Mouse (Mus musculus): Measurements from ENCODE around the gene 2810408A11Rik. TPM values are rescaled to one million over a fixed set of nuclear protein-coding genes. Genes with fewer than 3 reads are reported as not detected.

2810408A11Rik gene
- polyA plus RNA-seq (2014; fragmentation: Illumina TruSeq; extraction: RNeasy Lipid Tissue Mini Kit (QIAGEN cat#74804); ENCODE audit: low read depth, low replicate concordance): 291 TPM

DNA sequence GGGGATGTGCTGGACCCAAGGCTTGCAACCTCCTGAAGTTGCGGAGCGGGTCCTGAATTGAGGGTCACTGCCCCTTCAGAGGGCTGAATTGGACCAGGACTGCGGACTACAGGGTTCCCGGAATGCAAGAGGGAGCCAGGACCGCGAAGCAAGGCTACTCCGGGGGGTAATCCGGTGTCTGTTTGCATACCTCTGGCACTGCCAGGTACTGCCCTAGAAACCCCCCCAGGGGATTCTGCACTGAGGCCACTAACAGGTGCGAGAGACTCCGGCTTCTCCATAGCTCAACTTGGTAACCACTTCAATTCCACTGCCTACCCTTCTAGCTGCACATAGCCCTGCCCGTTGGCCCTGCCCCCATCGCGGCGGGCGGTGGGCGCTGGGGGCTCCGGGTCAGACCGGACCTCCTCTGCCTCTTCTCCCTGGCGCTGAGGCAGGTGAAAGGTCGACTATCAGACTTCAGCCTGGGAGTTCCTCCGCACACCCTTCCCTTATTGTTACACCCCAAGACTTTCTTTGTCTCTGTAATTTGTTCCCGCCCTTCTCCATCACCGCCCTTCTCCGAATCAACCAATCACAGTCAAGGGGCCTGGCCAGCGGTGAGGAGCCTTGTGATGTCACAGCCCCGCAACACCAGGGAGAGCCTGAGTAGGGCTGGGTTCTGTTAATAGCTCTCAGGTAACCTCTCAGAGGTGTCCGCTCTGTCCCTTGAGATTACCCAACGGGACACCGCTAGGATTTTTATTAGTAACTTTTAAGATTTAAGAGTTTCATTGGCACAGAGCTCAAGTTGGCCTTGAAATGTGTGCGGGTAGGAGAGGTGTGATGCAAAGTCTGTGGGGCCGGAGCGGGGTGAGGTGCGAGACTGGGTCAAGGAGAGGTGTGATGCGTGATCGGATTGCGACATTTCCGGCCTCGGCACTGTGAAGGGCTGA, at the start of gene 2810408A11Rik, which contains the start of gene Neurl4:
TSS of gene 2810408A11Rik (minus strand) at position 517 of the 935 bp plus-strand sequence.
TSS of gene Neurl4 (plus strand) at position 602 of the 935 bp plus-strand sequence.

DNA sequence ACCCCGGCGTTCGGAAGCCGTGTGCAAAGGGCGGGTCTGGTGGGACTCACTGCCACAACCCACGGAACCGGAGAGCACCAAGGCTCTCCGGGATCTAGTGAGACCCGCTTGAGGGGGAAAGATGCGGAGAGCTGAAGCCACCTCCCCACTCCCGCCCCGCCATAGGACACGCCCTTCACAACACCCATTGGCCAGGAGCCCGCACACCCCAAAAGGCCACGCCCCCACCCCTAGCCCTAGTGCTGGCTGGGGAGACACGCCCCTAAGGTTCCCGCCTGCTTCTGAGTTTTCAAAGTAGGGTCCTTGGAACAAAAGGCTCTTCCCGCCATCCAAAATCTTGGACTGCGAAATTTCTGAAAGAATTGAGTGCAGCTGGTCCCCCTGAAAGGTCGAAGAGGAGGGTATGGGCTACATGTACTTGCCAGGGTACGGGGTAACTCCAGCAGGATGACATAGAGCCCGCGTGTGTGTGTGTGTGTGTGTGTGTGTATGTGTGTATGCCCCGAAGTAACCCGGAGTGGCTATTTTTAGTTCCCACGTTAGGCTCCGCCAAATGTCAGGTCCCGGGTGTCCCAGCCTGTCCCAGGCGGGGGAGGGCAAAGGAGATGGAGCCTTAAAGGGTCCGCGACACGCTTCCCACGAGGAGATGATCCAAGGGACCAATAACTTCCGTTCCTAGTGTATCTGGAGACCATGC, 47.4 kb upstream of the 2810408A11Rik start, which contains the start of gene Slc2a4:
TSS of gene Slc2a4 (minus strand) at position 123 of the 697 bp plus-strand sequence.

DNA sequence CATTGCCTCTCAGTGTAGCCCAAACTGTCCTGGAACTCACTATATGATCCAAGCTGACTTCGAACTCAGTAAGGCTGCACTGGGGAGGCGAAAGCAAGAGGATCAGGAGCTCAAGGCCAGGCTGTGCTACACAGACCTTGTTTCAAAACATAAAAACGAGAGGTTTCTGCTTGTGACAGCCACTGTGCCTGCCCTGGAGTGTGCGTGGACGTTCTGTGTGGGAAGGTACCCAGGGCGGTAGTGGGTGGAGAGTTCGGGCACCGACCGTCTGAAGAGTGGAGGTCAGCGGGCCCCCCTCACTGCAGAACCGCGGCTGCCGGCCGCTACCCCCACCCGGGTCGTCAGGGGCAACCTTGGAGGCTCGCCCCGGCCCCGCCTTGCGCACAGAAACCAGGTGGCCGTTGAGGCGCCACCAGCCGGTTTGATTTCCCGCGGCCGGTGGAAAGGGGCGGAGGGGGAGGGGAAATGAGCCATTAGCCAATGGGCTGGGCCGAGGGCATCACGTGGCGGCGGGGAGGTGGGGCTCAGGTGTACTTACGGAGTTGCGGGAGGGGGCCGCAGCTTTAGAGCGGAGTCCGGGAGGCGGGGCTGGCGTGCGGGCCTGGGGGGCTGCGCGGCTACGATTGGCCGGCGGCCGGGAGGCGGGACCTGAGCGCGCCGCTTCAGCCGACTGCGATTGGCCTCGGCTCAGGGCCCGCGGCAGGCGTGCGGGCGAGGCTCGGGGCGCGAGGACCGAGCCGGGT, 34.5 kb upstream of the 2810408A11Rik start, which contains the start of gene Ybx2:
TSS of gene Ybx2 (plus strand) at position 660 of the 743 bp plus-strand sequence.

DNA sequence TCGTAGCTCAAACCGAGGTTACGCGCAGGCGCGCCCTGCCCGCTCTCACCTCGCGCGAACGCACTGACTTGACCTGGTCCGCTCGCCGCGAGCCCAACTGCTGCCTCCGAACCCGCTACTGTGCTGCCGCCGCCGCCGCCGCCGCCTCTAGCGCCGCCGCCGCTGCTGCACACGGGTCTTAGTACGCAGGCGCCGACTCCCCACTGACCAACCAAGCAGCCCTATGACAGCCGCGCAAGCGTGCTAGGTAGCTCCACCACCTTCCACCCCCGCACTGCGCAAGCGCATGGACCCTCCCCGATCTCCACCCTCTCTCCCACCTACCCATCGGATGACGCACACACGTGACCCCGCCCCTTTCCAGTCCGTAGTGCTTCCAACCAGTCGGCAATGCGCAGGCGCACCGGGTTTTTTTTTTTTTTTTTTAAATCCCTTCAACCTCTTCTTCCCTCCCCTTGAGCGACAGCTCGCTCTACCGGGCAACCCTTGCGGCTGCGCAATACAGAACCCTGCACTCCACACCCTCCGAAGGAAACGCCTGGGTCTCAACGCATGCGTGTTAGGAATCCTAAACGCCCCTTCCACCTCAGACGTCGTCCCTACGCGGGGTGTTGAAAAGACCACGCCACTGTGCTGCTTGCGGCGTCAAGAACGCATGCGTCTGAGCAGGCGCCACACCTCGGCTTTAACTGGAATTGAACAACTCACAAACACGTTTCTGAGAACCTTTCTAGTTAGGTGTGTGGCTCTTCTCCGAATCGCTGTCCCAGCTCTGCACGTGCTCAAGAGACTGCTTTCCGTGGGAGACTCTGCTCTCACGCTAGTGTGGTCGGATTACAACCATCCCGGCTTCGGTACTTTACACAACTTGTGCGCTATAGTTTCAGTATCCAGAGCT, 20.6 kb upstream of the 2810408A11Rik start, which contains the start of gene Eif5a:
TSS of gene Eif5a (minus strand) at position 845 of the 898 bp plus-strand sequence.

DNA sequence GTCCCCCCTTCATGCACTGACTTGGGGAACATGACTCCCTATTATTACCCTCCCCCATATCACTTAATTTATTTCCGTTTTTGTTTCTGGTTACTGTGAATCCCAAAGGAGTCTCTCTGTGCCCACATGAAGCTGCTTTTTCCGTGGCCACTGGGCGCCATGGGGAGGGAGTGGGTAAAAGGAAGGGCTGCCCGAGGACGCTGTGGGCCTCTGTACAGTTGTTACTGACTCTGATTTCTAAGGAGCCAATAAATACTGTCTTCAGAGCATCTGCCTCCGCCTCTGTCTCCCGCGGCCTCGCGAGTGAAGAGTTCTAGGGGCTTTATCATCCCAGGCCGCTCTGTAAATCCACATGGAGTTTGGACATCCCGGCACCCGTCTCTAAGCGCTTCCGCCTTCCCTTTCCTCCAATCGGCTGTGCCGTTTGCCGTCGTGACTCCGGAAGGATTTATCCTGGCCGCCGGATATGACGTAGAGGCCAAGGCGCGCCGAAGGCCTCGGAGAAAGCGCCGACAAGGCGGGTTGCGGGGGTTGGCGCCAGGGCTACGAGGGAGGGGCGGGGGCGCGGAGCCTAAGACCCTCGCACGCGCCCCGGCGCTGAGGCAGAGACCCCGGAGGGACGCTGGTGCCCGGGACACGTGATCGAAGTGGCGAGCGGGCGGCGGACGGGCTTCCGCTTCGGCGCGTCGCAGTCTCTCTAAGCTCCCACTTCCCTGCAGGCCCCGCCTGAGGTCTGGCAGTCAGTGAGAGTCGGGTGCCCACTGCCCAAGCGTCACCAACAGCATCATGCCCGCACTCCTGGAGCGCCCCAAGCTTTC, 13.0 kb upstream of the 2810408A11Rik start, which contains the start of gene Gps2:
TSS of gene Gps2 (plus strand) at position 335 of the 818 bp plus-strand sequence.

DNA sequence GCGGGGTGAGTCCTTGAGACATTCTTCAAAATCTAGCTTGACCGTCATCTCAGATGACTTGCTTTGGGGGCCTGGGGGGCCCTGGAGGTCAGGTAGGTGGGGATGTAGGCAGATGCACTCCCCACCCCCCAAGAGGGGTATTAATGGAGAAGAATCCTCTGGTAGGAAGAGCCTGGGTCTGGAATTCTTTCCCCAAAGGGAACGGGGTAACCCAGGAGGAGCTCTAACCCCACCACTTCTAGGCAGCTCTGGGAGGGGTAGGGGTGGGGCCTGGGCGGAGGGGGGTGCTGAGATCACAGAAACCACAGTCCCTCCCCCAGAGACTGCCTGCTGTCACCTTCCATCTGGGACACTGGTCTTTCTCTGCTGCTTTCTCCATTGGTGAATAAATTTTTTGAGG, 5.5 kb downstream of the 2810408A11Rik start, which contains the start of gene Acap1:
TSS of gene Acap1 (minus strand) at position 249 of the 400 bp plus-strand sequence.

DNA sequence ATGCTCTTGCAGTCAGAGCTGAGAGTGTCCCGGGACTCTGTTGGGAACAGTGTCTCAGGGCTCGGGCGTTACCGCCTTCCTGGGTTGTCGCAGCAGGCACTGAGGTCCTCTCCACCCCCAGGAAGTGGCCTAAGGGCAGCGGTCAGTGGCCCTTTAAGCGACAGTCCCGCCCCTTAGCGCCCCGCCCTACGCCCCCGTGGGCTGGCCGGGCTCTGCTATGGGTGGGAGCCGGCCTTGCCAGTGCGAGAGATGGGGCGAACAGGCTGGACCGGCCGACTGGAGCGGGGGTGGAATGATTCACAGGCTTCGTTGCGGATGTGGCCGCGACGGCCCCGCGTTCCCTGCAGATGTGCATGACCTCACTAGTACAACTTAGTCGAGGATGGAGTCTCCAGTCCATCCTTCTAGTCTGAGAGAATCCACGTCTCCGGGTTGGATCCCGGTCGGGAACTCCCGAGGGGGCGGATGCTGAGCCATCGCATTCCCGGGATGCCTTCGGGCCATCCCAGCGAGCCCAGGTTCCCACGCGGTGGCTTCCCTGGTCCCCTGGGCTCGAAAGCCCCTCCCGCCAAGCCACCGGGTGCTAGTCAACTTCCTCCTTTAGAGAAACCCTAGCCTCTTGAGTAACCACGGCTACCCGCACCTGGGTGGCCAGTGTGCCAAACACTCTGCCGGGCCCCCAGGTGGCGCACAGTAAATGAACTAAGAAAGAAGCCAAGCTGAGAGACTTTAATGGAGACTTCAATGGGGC, 19.8 kb downstream of the 2810408A11Rik start, which contains the start of gene Kctd11:
TSS of gene Kctd11 (minus strand) at position 554 of the 751 bp plus-strand sequence.

DNA sequence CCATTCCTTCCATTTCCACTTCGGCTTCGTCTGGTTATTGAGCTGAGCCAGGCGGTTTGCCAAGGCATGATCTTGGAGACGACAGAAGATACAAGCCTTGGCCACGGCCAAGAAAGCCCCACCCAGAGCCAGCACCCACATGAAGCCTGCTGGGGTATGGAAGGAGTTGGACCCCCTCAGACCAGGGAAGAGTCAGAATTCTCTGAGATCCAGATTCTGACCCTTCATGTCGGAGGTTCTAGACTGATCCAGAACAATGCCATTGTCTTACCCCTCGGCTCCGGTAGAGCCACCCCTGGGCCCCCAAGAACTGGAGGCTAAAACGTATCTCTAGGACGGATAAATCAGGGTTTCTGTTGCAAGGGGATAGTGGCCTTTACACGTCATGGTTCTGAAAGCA, 22.9 kb downstream of the 2810408A11Rik start, which contains the start of gene Tmem95:
TSS of gene Tmem95 (minus strand) at position 141 of the 400 bp plus-strand sequence.

DNA sequence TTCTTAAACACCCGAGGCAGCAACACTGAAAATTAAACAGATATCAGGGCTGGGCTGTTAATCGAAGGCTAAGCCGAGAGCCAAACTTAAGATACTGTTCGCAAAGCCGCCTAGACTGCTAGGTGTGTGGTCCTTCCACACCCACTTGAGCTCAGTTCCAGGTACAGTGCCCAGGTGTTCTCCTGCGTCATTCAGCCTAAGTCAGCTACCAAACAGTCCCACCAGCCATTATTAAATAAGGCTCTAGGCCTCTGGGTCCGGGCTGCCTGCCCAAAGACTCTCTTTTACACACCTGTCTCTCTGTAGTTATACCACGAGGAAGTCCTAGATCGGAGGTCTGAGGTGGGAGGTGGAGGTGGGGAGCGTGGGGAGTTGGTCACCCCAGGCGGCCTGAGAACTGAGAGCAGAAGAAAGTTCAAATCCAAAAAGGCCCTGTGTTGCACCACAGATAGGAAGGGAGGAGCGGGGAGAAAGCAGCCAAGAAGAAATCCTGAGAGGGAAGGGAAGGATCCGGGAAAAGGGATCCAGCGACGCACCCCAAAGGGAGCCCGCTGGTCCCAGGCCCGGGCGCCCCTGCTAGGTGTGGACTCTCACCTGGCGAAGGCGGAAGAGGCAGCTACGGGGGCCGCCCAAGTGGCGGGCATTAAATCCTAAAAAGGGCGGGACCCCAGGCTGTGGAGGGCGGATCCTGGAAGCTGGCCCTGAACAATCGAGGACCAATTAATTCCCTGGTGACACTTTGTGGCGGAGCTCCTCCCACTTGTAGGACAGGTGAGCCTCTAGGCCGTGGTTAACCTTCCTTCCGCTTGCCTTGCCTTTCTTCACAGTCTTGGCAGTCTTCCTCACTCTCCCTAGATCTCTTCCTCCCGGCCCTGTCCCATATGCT, 42.4 kb downstream of the 2810408A11Rik start, which contains the start of gene Tnk1:
TSS of gene Tnk1 (minus strand) at position 618 of the 886 bp plus-strand sequence.

Other genes starting within 250 kb of the 2810408A11Rik start
- not detected for gene Sox15, start 245.7 kb downstream of the 2810408A11Rik start, polyA plus RNA-seq (2014; fragmentation: Illumina TruSeq; extraction: RNeasy Lipid Tissue Mini Kit (QIAGEN cat#74804); ENCODE audit: low read depth, low replicate concordance)
- gene Mpdu1, start 238.3 kb downstream of the 2810408A11Rik start, polyA plus RNA-seq (2014; fragmentation: Illumina TruSeq; extraction: RNeasy Lipid Tissue Mini Kit (QIAGEN cat#74804); ENCODE audit: low read depth, low replicate concordance): 8.7 TPM
- 0.91 TPM for gene Cd68, start 234.8 kb downstream of the 2810408A11Rik start, polyA plus RNA-seq (2014; fragmentation: Illumina TruSeq; extraction: RNeasy Lipid Tissue Mini Kit (QIAGEN cat#74804); ENCODE audit: low read depth, low replicate concordance)
- gene Eif4a1, start 228.6 kb downstream of the 2810408A11Rik start, polyA plus RNA-seq (2014; fragmentation: Illumina TruSeq; extraction: RNeasy Lipid Tissue Mini Kit (QIAGEN cat#74804); ENCODE audit: low read depth, low replicate concordance): 265 TPM
- 94.6 TPM for gene Senp3, start 218.9 kb downstream of the 2810408A11Rik start, polyA plus RNA-seq (2014; fragmentation: Illumina TruSeq; extraction: RNeasy Lipid Tissue Mini Kit (QIAGEN cat#74804); ENCODE audit: low read depth, low replicate concordance)
- 3.8 TPM for gene Tnfsf13, start 215.2 kb downstream of the 2810408A11Rik start, polyA plus RNA-seq (2014; fragmentation: Illumina TruSeq; extraction: RNeasy Lipid Tissue Mini Kit (QIAGEN cat#74804); ENCODE audit: low read depth, low replicate concordance)
- 0.20 TPM for gene Tnfsf12, start 205.1 kb downstream of the 2810408A11Rik start, polyA plus RNA-seq (2014; fragmentation: Illumina TruSeq; extraction: RNeasy Lipid Tissue Mini Kit (QIAGEN cat#74804); ENCODE audit: low read depth, low replicate concordance)
- gene Tnfsfm13, start 204.9 kb downstream of the 2810408A11Rik start, polyA plus RNA-seq (2014; fragmentation: Illumina TruSeq; extraction: RNeasy Lipid Tissue Mini Kit (QIAGEN cat#74804); ENCODE audit: low read depth, low replicate concordance): 1.7 TPM
- gene Polr2a, start 142.3 kb downstream of the 2810408A11Rik start, polyA plus RNA-seq (2014; fragmentation: Illumina TruSeq; extraction: RNeasy Lipid Tissue Mini Kit (QIAGEN cat#74804); ENCODE audit: low read depth, low replicate concordance): 43.5 TPM
- 33.7 TPM for gene Slc35g3, start 139.0 kb downstream of the 2810408A11Rik start, polyA plus RNA-seq (2014; fragmentation: Illumina TruSeq; extraction: RNeasy Lipid Tissue Mini Kit (QIAGEN cat#74804); ENCODE audit: low read depth, low replicate concordance)
- 3.6 TPM for gene Zbtb4, start 135.1 kb downstream of the 2810408A11Rik start, polyA plus RNA-seq (2014; fragmentation: Illumina TruSeq; extraction: RNeasy Lipid Tissue Mini Kit (QIAGEN cat#74804); ENCODE audit: low read depth, low replicate concordance)
- gene Chrnb1, start 105.0 kb downstream of the 2810408A11Rik start, polyA plus RNA-seq (2014; fragmentation: Illumina TruSeq; extraction: RNeasy Lipid Tissue Mini Kit (QIAGEN cat#74804); ENCODE audit: low read depth, low replicate concordance): 0.24 TPM
- 3.7 TPM for gene Fgf11, start 99.1 kb downstream of the 2810408A11Rik start, polyA plus RNA-seq (2014; fragmentation: Illumina TruSeq; extraction: RNeasy Lipid Tissue Mini Kit (QIAGEN cat#74804); ENCODE audit: low read depth, low replicate concordance)
- gene Tmem102, start 95.4 kb downstream of the 2810408A11Rik start, polyA plus RNA-seq (2014; fragmentation: Illumina TruSeq; extraction: RNeasy Lipid Tissue Mini Kit (QIAGEN cat#74804); ENCODE audit: low read depth, low replicate concordance): not detected
- 131 TPM for gene Gm39566, start 85.7 kb downstream of the 2810408A11Rik start, polyA plus RNA-seq (2014; fragmentation: Illumina TruSeq; extraction: RNeasy Lipid Tissue Mini Kit (QIAGEN cat#74804); ENCODE audit: low read depth, low replicate concordance)
- 15.9 TPM for gene Spem2, start 82.5 kb downstream of the 2810408A11Rik start, polyA plus RNA-seq (2014; fragmentation: Illumina TruSeq; extraction: RNeasy Lipid Tissue Mini Kit (QIAGEN cat#74804); ENCODE audit: low read depth, low replicate concordance)
- 145 TPM for gene Spem1, start 78.8 kb downstream of the 2810408A11Rik start, polyA plus RNA-seq (2014; fragmentation: Illumina TruSeq; extraction: RNeasy Lipid Tissue Mini Kit (QIAGEN cat#74804); ENCODE audit: low read depth, low replicate concordance)
- gene Nlgn2, start 63.2 kb downstream of the 2810408A11Rik start, polyA plus RNA-seq (2014; fragmentation: Illumina TruSeq; extraction: RNeasy Lipid Tissue Mini Kit (QIAGEN cat#74804); ENCODE audit: low read depth, low replicate concordance): 0.17 TPM
- gene Tmem256, start 62.5 kb downstream of the 2810408A11Rik start, polyA plus RNA-seq (2014; fragmentation: Illumina TruSeq; extraction: RNeasy Lipid Tissue Mini Kit (QIAGEN cat#74804); ENCODE audit: low read depth, low replicate concordance): 4.6 TPM
- 0.28 TPM for gene Plscr3, start 54.6 kb downstream of the 2810408A11Rik start, polyA plus RNA-seq (2014; fragmentation: Illumina TruSeq; extraction: RNeasy Lipid Tissue Mini Kit (QIAGEN cat#74804); ENCODE audit: low read depth, low replicate concordance)
- 0.07 TPM for gene Tnk1, start 42.3 kb downstream of the 2810408A11Rik start, polyA plus RNA-seq (2014; fragmentation: Illumina TruSeq; extraction: RNeasy Lipid Tissue Mini Kit (QIAGEN cat#74804); ENCODE audit: low read depth, low replicate concordance)
- gene Tmem95, start 23.0 kb downstream of the 2810408A11Rik start, polyA plus RNA-seq (2014; fragmentation: Illumina TruSeq; extraction: RNeasy Lipid Tissue Mini Kit (QIAGEN cat#74804); ENCODE audit: low read depth, low replicate concordance): 8.3 TPM
- 0.22 TPM for gene Kctd11, start 19.6 kb downstream of the 2810408A11Rik start, polyA plus RNA-seq (2014; fragmentation: Illumina TruSeq; extraction: RNeasy Lipid Tissue Mini Kit (QIAGEN cat#74804); ENCODE audit: low read depth, low replicate concordance)
- gene Acap1, start 5.4 kb downstream of the 2810408A11Rik start, polyA plus RNA-seq (2014; fragmentation: Illumina TruSeq; extraction: RNeasy Lipid Tissue Mini Kit (QIAGEN cat#74804); ENCODE audit: low read depth, low replicate concordance): 1.7 TPM
- 5.5 TPM for gene Neurl4, start 85 bp upstream of the 2810408A11Rik start, polyA plus RNA-seq (2014; fragmentation: Illumina TruSeq; extraction: RNeasy Lipid Tissue Mini Kit (QIAGEN cat#74804); ENCODE audit: low read depth, low replicate concordance)
- 66.3 TPM for gene Gps2, start 12.9 kb upstream of the 2810408A11Rik start, polyA plus RNA-seq (2014; fragmentation: Illumina TruSeq; extraction: RNeasy Lipid Tissue Mini Kit (QIAGEN cat#74804); ENCODE audit: low read depth, low replicate concordance)
- gene Eif5a, start 21.0 kb upstream of the 2810408A11Rik start, polyA plus RNA-seq (2014; fragmentation: Illumina TruSeq; extraction: RNeasy Lipid Tissue Mini Kit (QIAGEN cat#74804); ENCODE audit: low read depth, low replicate concordance): 247 TPM
- gene Ybx2, start 34.8 kb upstream of the 2810408A11Rik start, polyA plus RNA-seq (2014; fragmentation: Illumina TruSeq; extraction: RNeasy Lipid Tissue Mini Kit (QIAGEN cat#74804); ENCODE audit: low read depth, low replicate concordance): 1,705 TPM
- gene Slc2a4, start 47.2 kb upstream of the 2810408A11Rik start, polyA plus RNA-seq (2014; fragmentation: Illumina TruSeq; extraction: RNeasy Lipid Tissue Mini Kit (QIAGEN cat#74804); ENCODE audit: low read depth, low replicate concordance): 0.07 TPM
- 0.36 TPM for gene Cldn7, start 63.8 kb upstream of the 2810408A11Rik start, polyA plus RNA-seq (2014; fragmentation: Illumina TruSeq; extraction: RNeasy Lipid Tissue Mini Kit (QIAGEN cat#74804); ENCODE audit: low read depth, low replicate concordance)
- 35.9 TPM for gene Ctdnep1, start 80.2 kb upstream of the 2810408A11Rik start, polyA plus RNA-seq (2014; fragmentation: Illumina TruSeq; extraction: RNeasy Lipid Tissue Mini Kit (QIAGEN cat#74804); ENCODE audit: low read depth, low replicate concordance)
- 70.4 TPM for gene Elp5, start 81.5 kb upstream of the 2810408A11Rik start, polyA plus RNA-seq (2014; fragmentation: Illumina TruSeq; extraction: RNeasy Lipid Tissue Mini Kit (QIAGEN cat#74804); ENCODE audit: low read depth, low replicate concordance)
- 586 TPM for gene Gabarap, start 90.2 kb upstream of the 2810408A11Rik start, polyA plus RNA-seq (2014; fragmentation: Illumina TruSeq; extraction: RNeasy Lipid Tissue Mini Kit (QIAGEN cat#74804); ENCODE audit: low read depth, low replicate concordance)
- gene Phf23, start 94.8 kb upstream of the 2810408A11Rik start, polyA plus RNA-seq (2014; fragmentation: Illumina TruSeq; extraction: RNeasy Lipid Tissue Mini Kit (QIAGEN cat#74804); ENCODE audit: low read depth, low replicate concordance): 12.7 TPM
- gene Dvl2, start 99.6 kb upstream of the 2810408A11Rik start, polyA plus RNA-seq (2014; fragmentation: Illumina TruSeq; extraction: RNeasy Lipid Tissue Mini Kit (QIAGEN cat#74804); ENCODE audit: low read depth, low replicate concordance): 0.98 TPM
- gene Acadvl, start 114.4 kb upstream of the 2810408A11Rik start, polyA plus RNA-seq (2014; fragmentation: Illumina TruSeq; extraction: RNeasy Lipid Tissue Mini Kit (QIAGEN cat#74804); ENCODE audit: low read depth, low replicate concordance): 3.9 TPM
- gene Dlg4, start 116.0 kb upstream of the 2810408A11Rik start, polyA plus RNA-seq (2014; fragmentation: Illumina TruSeq; extraction: RNeasy Lipid Tissue Mini Kit (QIAGEN cat#74804); ENCODE audit: low read depth, low replicate concordance): 0.46 TPM
- not detected for gene Asgr1, start 153.1 kb upstream of the 2810408A11Rik start, polyA plus RNA-seq (2014; fragmentation: Illumina TruSeq; extraction: RNeasy Lipid Tissue Mini Kit (QIAGEN cat#74804); ENCODE audit: low read depth, low replicate concordance)
- gene Asgr2, start 191.7 kb upstream of the 2810408A11Rik start, polyA plus RNA-seq (2014; fragmentation: Illumina TruSeq; extraction: RNeasy Lipid Tissue Mini Kit (QIAGEN cat#74804); ENCODE audit: low read depth, low replicate concordance): not detected
- 0.73 TPM for gene Mgl2, start 229.3 kb upstream of the 2810408A11Rik start, polyA plus RNA-seq (2014; fragmentation: Illumina TruSeq; extraction: RNeasy Lipid Tissue Mini Kit (QIAGEN cat#74804); ENCODE audit: low read depth, low replicate concordance)